Mouse (Mus musculus): ENCODE measurements around the gene Defb43. TPM values are rescaled to one million over a fixed set of nuclear protein-coding genes. Genes with fewer than 3 reads are reported as not detected.
A peak's percentile ranks its signal among the peaks of the same experiment; 100 is the strongest.

The Defb43 gene
- total RNA-seq, 2 experiments from 2014 or later, result not detected

- ATAC-seq (replicated peaks; ENCODE audit: poor library complexity, severe bottlenecking), result no peak
Observed at GRCm38 (mm10) chr14:63065391-63065790, 53.8 kb downstream of the Defb43 start.

GRCm38 (mm10) chr14:63066630-63067310, 55.2 kb downstream of the Defb43 start:
- peak; percentile 52; the same call in 1 of the 2 replicates for ATAC-seq (replicated peaks; ENCODE audit: poor library complexity, severe bottlenecking)

Other genes starting within 250 kb of the Defb43 start
- 18.9 and 21.0 TPM in 2 replicates for gene Wdfy2, start 174.1 kb upstream of the Defb43 start, total RNA-seq (2014; fragmentation: Nextera tagmentation)
- gene Wdfy2, start 174.1 kb upstream of the Defb43 start, total RNA-seq (2017), result 23.7 and 25.3 TPM in 2 replicates
- not detected in 2 replicates for gene Defb48, start 27.3 kb upstream of the Defb43 start, total RNA-seq (2014; fragmentation: Nextera tagmentation)
- not detected in 2 replicates for gene Defb48, start 27.3 kb upstream of the Defb43 start, total RNA-seq (2017)
- gene Defb47, start 13.7 kb upstream of the Defb43 start, total RNA-seq (2014; fragmentation: Nextera tagmentation), result not detected in 2 replicates
- gene Defb47, start 13.7 kb upstream of the Defb43 start, total RNA-seq (2017), result not detected in 2 replicates
- gene Defb42, start 35.2 kb downstream of the Defb43 start, total RNA-seq (2014; fragmentation: Nextera tagmentation), result not detected in 2 replicates
- not detected in 2 replicates for gene Defb42, start 35.2 kb downstream of the Defb43 start, total RNA-seq (2017)
- not detected in 2 replicates for gene Defb30, start 38.2 kb downstream of the Defb43 start, total RNA-seq (2014; fragmentation: Nextera tagmentation)
- gene Defb30, start 38.2 kb downstream of the Defb43 start, total RNA-seq (2017), result not detected in 2 replicates